In the genomic region with DNA sequence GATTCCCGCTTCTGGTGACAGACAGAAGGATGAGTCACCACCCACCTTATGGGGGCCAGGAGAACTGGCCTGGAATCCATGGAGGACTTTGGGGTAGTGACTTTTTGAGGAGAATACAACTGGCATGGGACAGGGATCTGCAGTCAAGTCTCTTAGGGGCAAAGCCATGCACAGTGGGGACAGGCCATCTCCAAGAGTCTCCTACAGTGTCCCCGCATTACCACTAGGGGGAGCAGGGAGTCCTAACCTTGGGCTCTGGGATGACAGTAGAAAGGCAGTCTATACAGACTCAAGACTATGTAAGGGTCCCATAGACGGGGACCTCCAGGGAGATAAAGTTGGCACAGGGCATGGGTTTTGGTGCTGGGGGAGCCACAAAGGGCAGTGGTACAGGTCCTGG, we compare ENCODE assay signal across 9 mouse cellular contexts. TPM values are rescaled to one million over a fixed set of nuclear protein-coding genes. Genes with fewer than 3 reads are reported as not detected.
DNase-seq lines count a peak whose midpoint lies in the region; ATAC-seq and TF ChIP-seq lines count a peak whose summit lies in the region.
"Had no signal": no experiment of that assay in that cellular context is flagged by ENCODE, and none has a peak within 500 bp of the region (broad histone marks: within the 10 kb centered on the region; RNA-seq: fewer than 3 reads in every experiment).

No protein-coding gene starts in this region.

- H3K27me3 ChIP-seq in intestine, embryonic 15.5 days (replicated peaks), result peaks cover 41% of the 10 kb centered on the region
- peaks cover 60% of the 10 kb centered on the region for H3K27me3 ChIP-seq in limb, embryonic 12.5 days
- peaks cover 32% of the 10 kb centered on the region for H3K27me3 ChIP-seq in midbrain, postnatal 0 days (ENCODE audit: insufficient read depth, low read length)
- peaks cover 31% of the 10 kb centered on the region for H3K27me3 ChIP-seq in stomach, embryonic 14.5 days (ENCODE audit: control insufficient read depth, insufficient read depth, low read length)

- no peak overlapping the region for H3K4me3 ChIP-seq in intestine, embryonic 15.5 days (replicated peaks)
- no peak overlapping the region for H3K4me3 ChIP-seq in limb, embryonic 12.5 days (replicated peaks)
- no peak overlapping the region for H3K4me3 ChIP-seq in midbrain, postnatal 0 days (ENCODE audit: low read depth, low read length)
- H3K4me3 ChIP-seq in stomach, embryonic 14.5 days (ENCODE audit: low read depth, low read length), result no peak overlapping the region
- H3K4me3 ChIP-seq: erythroblast, embryonic 14.5 days had no signal

- ATAC-seq in intestine, embryonic 15.5 days, result peak; percentile 72
- peak; percentile 53; the same call in 1 of the 2 replicates for ATAC-seq in limb, embryonic 12.5 days (ENCODE audit: insufficient number of reproducible peaks, insufficient read depth, low FRiP score, low TSS enrichment, low read depth)
- no peak for ATAC-seq in midbrain, postnatal 0 days (ENCODE audit: low FRiP score)
- peak; percentile 50; the same call in 1 of the 2 replicates for ATAC-seq in stomach, embryonic 14.5 days (ENCODE audit: insufficient number of reproducible peaks, insufficient read depth, low FRiP score, low read depth)

- 34% methylated on average over 3 of the region's 3 CpGs for WGBS in intestine, embryonic 15.5 days
- 33% methylated on average over 3 of the region's 3 CpGs for WGBS in limb, embryonic 12.5 days
- 41% methylated on average over 3 of the region's 3 CpGs for WGBS in midbrain, postnatal 0 days
- 30% methylated on average over 3 of the region's 3 CpGs for WGBS in stomach, embryonic 14.5 days

- peak; percentile 70 for DNase-seq in 416B (ENCODE audit: low read depth)
- DNase-seq in T-cell, adult 2 months (ENCODE audit: low spot score), result peak; percentile 49
- DNase-seq in cerebellum, postnatal 36 days, result peak; percentile 62 to 69
- peak; percentile 62 for DNase-seq in gastrocnemius, postnatal 10 days
- DNase-seq in midbrain, postnatal 0 days (ENCODE audit: low spot score), result peak; percentile 64

- peak; percentile 79 for TF ChIP-seq CTCF in midbrain, postnatal 0 days (IDR thresholded peaks at IDR 0.05)

- no peak overlapping the region for H3K9ac ChIP-seq in intestine, embryonic 15.5 days
- no peak overlapping the region for H3K9ac ChIP-seq in limb, embryonic 12.5 days (replicated peaks)
- H3K9ac ChIP-seq in midbrain, postnatal 0 days (replicated peaks; ENCODE audit: low read length, poor library complexity, severe bottlenecking), result no peak overlapping the region
- no peak overlapping the region for H3K9ac ChIP-seq in stomach, embryonic 14.5 days (replicated peaks; ENCODE audit: low read depth, low read length)

- no peak overlapping the region for H3K4me2 ChIP-seq in intestine, embryonic 15.5 days (replicated peaks)
- no peak overlapping the region for H3K4me2 ChIP-seq in limb, embryonic 12.5 days
- no peak overlapping the region for H3K4me2 ChIP-seq in midbrain, postnatal 0 days (ENCODE audit: low read depth, low read length, poor library complexity, severe bottlenecking)
- no peak overlapping the region for H3K4me2 ChIP-seq in stomach, embryonic 14.5 days (replicated peaks; ENCODE audit: low read depth, low read length)

- no peak overlapping the region for H3K27ac ChIP-seq in intestine, embryonic 15.5 days
- no peak overlapping the region for H3K27ac ChIP-seq in limb, embryonic 12.5 days
- no peak overlapping the region for H3K27ac ChIP-seq in midbrain, postnatal 0 days (ENCODE audit: low read depth, low read length)
- H3K27ac ChIP-seq in stomach, embryonic 14.5 days (ENCODE audit: low read length), result no peak overlapping the region

- no peaks in the 10 kb centered on the region for H3K36me3 ChIP-seq in intestine, embryonic 15.5 days
- H3K36me3 ChIP-seq in limb, embryonic 12.5 days, result no peaks in the 10 kb centered on the region
- no peaks in the 10 kb centered on the region for H3K36me3 ChIP-seq in midbrain, postnatal 0 days (ENCODE audit: insufficient read depth, low read length)
- H3K36me3 ChIP-seq in stomach, embryonic 14.5 days (ENCODE audit: control insufficient read depth, insufficient read depth, low read length), result no peaks in the 10 kb centered on the region

- no peaks in the 10 kb centered on the region for H3K9me3 ChIP-seq in intestine, embryonic 15.5 days
- no peaks in the 10 kb centered on the region for H3K9me3 ChIP-seq in limb, embryonic 12.5 days
- no peaks in the 10 kb centered on the region for H3K9me3 ChIP-seq in midbrain, postnatal 0 days (ENCODE audit: low read length)
- no peaks in the 10 kb centered on the region for H3K9me3 ChIP-seq in stomach, embryonic 14.5 days (ENCODE audit: control insufficient read depth, low read depth, low read length)

- peaks cover 12% of the 10 kb centered on the region; the same call in 1 of the 2 replicates for H3K4me1 ChIP-seq in intestine, embryonic 15.5 days (replicated peaks)
- H3K4me1 ChIP-seq in limb, embryonic 12.5 days (replicated peaks), result peaks cover 14% of the 10 kb centered on the region
- peaks cover 9% of the 10 kb centered on the region; the same call in 1 of the 2 replicates for H3K4me1 ChIP-seq in midbrain, postnatal 0 days (ENCODE audit: insufficient read depth, low read length)
- H3K4me1 ChIP-seq in stomach, embryonic 14.5 days (ENCODE audit: control insufficient read depth, insufficient read depth, low read length), result peaks cover 10% of the 10 kb centered on the region; the same call in 1 of the 2 replicates

RNA-seq across cellular contexts. Expression of gene Klhl30, which starts 3.9 kb away (rescaled TPM):
- 10 to 100 TPM; 70.3 to 75.2 TPM for total RNA-seq in gastrocnemius, postnatal 10 days (2021)
- 0.44 and 0.53 TPM in 2 replicates for polyA plus RNA-seq in intestine, embryonic 15.5 days (2015; fragmentation: Nextera tagmentation; extraction: Ambion mirVana)
- polyA plus RNA-seq in limb, embryonic 12.5 days (2016; fragmentation: Nextera tagmentation; extraction: Ambion mirVana), result 0.82 and 0.84 TPM in 2 replicates
- total RNA-seq in midbrain, postnatal 0 days (2014; rRNA removed), result 0.09 and 0.16 TPM in 2 replicates
- 0.10 TPM in 1 of 2 replicates, not detected in the other for polyA plus RNA-seq in midbrain, postnatal 0 days (2015; fragmentation: Nextera tagmentation; extraction: Ambion mirVana)
- polyA plus RNA-seq in stomach, embryonic 14.5 days (2014; fragmentation: Nextera tagmentation; extraction: Ambion mirVana), result 0.41 and 0.64 TPM in 2 replicates
- polyA plus RNA-seq: erythroblast, embryonic 14.5 days had no signal

RNA-seq across cellular contexts. Expression of gene Erfe, which starts 19.3 kb away (rescaled TPM):
- 1 to 10 TPM; 1.1 to 1.3 TPM for total RNA-seq in gastrocnemius, postnatal 10 days (2021)
- polyA plus RNA-seq in intestine, embryonic 15.5 days (2015; fragmentation: Nextera tagmentation; extraction: Ambion mirVana), result 9.5 and 10.0 TPM in 2 replicates
- polyA plus RNA-seq in limb, embryonic 12.5 days (2016; fragmentation: Nextera tagmentation; extraction: Ambion mirVana), result 1.5 and 1.6 TPM in 2 replicates
- 0.11 TPM in 1 of 2 replicates, not detected in the other for total RNA-seq in midbrain, postnatal 0 days (2014; rRNA removed)
- 0.31 and 0.45 TPM in 2 replicates for polyA plus RNA-seq in midbrain, postnatal 0 days (2015; fragmentation: Nextera tagmentation; extraction: Ambion mirVana)
- 2.1 and 2.5 TPM in 2 replicates for polyA plus RNA-seq in stomach, embryonic 14.5 days (2014; fragmentation: Nextera tagmentation; extraction: Ambion mirVana)

RNA-seq across cellular contexts. Expression of gene Espnl, which starts 25.0 kb away (rescaled TPM):
- total RNA-seq in gastrocnemius, postnatal 10 days (2021), result under 1 TPM; 0.12 to 0.27 TPM
- 0.04 TPM in 2 replicates for polyA plus RNA-seq in intestine, embryonic 15.5 days (2015; fragmentation: Nextera tagmentation; extraction: Ambion mirVana)
- 0.08 TPM in 2 replicates for polyA plus RNA-seq in limb, embryonic 12.5 days (2016; fragmentation: Nextera tagmentation; extraction: Ambion mirVana)
- total RNA-seq in midbrain, postnatal 0 days (2014; rRNA removed), result 0.19 and 0.27 TPM in 2 replicates
- 0.23 TPM in 2 replicates for polyA plus RNA-seq in midbrain, postnatal 0 days (2015; fragmentation: Nextera tagmentation; extraction: Ambion mirVana)
- polyA plus RNA-seq in stomach, embryonic 14.5 days (2014; fragmentation: Nextera tagmentation; extraction: Ambion mirVana), result not detected in 2 replicates

RNA-seq across cellular contexts. Expression of gene Scly, which starts 48.8 kb away (rescaled TPM):
- 10 to 100 TPM; 11.5 to 12.4 TPM for total RNA-seq in gastrocnemius, postnatal 10 days (2021)
- polyA plus RNA-seq in intestine, embryonic 15.5 days (2015; fragmentation: Nextera tagmentation; extraction: Ambion mirVana), result 18.6 and 21.7 TPM in 2 replicates
- 12.3 and 13.7 TPM in 2 replicates for polyA plus RNA-seq in limb, embryonic 12.5 days (2016; fragmentation: Nextera tagmentation; extraction: Ambion mirVana)
- 10.6 and 11.3 TPM in 2 replicates for total RNA-seq in midbrain, postnatal 0 days (2014; rRNA removed)
- 10.3 and 10.7 TPM in 2 replicates for polyA plus RNA-seq in midbrain, postnatal 0 days (2015; fragmentation: Nextera tagmentation; extraction: Ambion mirVana)
- 10.7 and 13.7 TPM in 2 replicates for polyA plus RNA-seq in stomach, embryonic 14.5 days (2014; fragmentation: Nextera tagmentation; extraction: Ambion mirVana)

RNA-seq across cellular contexts. Expression of gene Ilkap, which starts 51.7 kb away (rescaled TPM):
- total RNA-seq in gastrocnemius, postnatal 10 days (2021), result 10 to 100 TPM; 48.2 to 49.3 TPM
- polyA plus RNA-seq in intestine, embryonic 15.5 days (2015; fragmentation: Nextera tagmentation; extraction: Ambion mirVana), result 119 and 128 TPM in 2 replicates
- polyA plus RNA-seq in limb, embryonic 12.5 days (2016; fragmentation: Nextera tagmentation; extraction: Ambion mirVana), result 178 and 186 TPM in 2 replicates
- 58.5 and 97.5 TPM in 2 replicates for total RNA-seq in midbrain, postnatal 0 days (2014; rRNA removed)
- 114 and 116 TPM in 2 replicates for polyA plus RNA-seq in midbrain, postnatal 0 days (2015; fragmentation: Nextera tagmentation; extraction: Ambion mirVana)
- polyA plus RNA-seq in stomach, embryonic 14.5 days (2014; fragmentation: Nextera tagmentation; extraction: Ambion mirVana), result 134 and 146 TPM in 2 replicates
